Mouse (Mus musculus) CH12.LX (cell line): Measurements from ENCODE around the gene Ski. TPM values are rescaled to one million over a fixed set of nuclear protein-coding genes. Genes with fewer than 3 reads are reported as not detected.

Experiments used
- DNase-seq: peaks from one replicate; pipeline ENCODE4 v3.0.0-alpha.2; 2013; ENCODE audit errors: extremely low read depth
- H3K27ac ChIP-seq: 2 replicates; pipeline ENCODE4 v1.5.1; 2012; ENCODE audit warnings: low read depth, mild to moderate bottlenecking, control low read depth, moderate library complexity; ENCODE audit not compliant: insufficient read depth
- H3K27me3 ChIP-seq: replicated peaks from 2 replicates; pipeline ENCODE3; 2012; ENCODE audit warnings: inconsistent platforms
- H3K36me3 ChIP-seq, 2 experiments: replicated peaks in 1 of 2; 2 replicates each; pipeline versions ENCODE3 to v1.6.1; 2012; ENCODE audit warnings: inconsistent platforms in 1 of 2, low read length in 1 of 2, mild to moderate bottlenecking in 1 of 2, mixed read lengths in 1 of 2, moderate library complexity in 1 of 2; ENCODE audit not compliant: control insufficient read depth in 1 of 2, insufficient read depth in 1 of 2
- H3K4me1 ChIP-seq, 2 experiments: 2 replicates each; pipeline ENCODE4 v1.6.1; 2012; ENCODE audit warnings: inconsistent platforms in 1 of 2, moderate library complexity in 1 of 2; ENCODE audit not compliant: insufficient read depth in 2 of 2, control insufficient read depth in 1 of 2
- H3K4me2 ChIP-seq: 2 replicates; pipeline ENCODE4 v1.6.1; 2012; ENCODE audit warnings: low read depth, mild to moderate bottlenecking, control low read depth; ENCODE audit not compliant: poor library complexity, insufficient read depth, severe bottlenecking
- H3K4me3 ChIP-seq, 3 experiments: fragments of 150-350 bp in 1 of 3; sonication (generic) in 1 of 3; replicated peaks in 1 of 3; 2 replicates each; pipeline versions ENCODE3 to v1.5.1; 2011 to 2012; ENCODE audit warnings: low read depth in 2 of 3, low read length in 2 of 3, mild to moderate bottlenecking in 2 of 3, moderate library complexity in 2 of 3, control low read depth in 1 of 3, improper control_type of control experiment in 1 of 3, inconsistent platforms in 1 of 3, mixed read lengths in 1 of 3; ENCODE audit not compliant: poor library complexity in 1 of 3
- H3K79me2 ChIP-seq: replicated peaks from 2 replicates; pipeline ENCODE4 v1.6.1; 2012; ENCODE audit warnings: mild to moderate bottlenecking, moderate library complexity; ENCODE audit not compliant: control insufficient read depth, poor library complexity, insufficient read depth, severe bottlenecking; ENCODE audit errors: extremely low read depth
- H3K9ac ChIP-seq: 2 replicates; pipeline ENCODE4 v1.6.1; 2012; ENCODE audit warnings: low read depth, mild to moderate bottlenecking, control low read depth, moderate library complexity; ENCODE audit not compliant: insufficient read depth
- H3K9me3 ChIP-seq: replicated peaks from 2 replicates; pipeline ENCODE3; 2012; ENCODE audit warnings: low read length, inconsistent platforms, mixed read lengths
- BHLHE40 ChIP-seq: IDR thresholded peaks from 2 replicates; pipeline ENCODE4 v1.6.1; 2011; ENCODE audit warnings: mild to moderate bottlenecking, low read depth, low read length, improper control_type of control experiment
- CHD1 ChIP-seq: IDR thresholded peaks from 2 replicates; pipeline ENCODE4 v1.6.1; 2012; ENCODE audit warnings: low read depth, low read length, improper control_type of control experiment, inconsistent platforms
- CHD2 ChIP-seq: IDR thresholded peaks from 2 replicates; pipeline ENCODE4 v1.6.1; 2011; ENCODE audit warnings: low read length, improper control_type of control experiment
- CTCF ChIP-seq, 2 experiments: IDR thresholded peaks in 1 of 2; conservative IDR thresholded peaks in 1 of 2; 2 replicates each; pipeline ENCODE4 v1.5.1; 2011 to 2012; ENCODE audit warnings: low read depth in 2 of 2, low read length in 2 of 2, improper control_type of control experiment in 1 of 2, inconsistent platforms in 1 of 2, mild to moderate bottlenecking in 1 of 2, moderate library complexity in 1 of 2
- E2F4 ChIP-seq: IDR thresholded peaks from 2 replicates; pipeline ENCODE4 v1.6.1; 2011; ENCODE audit warnings: low read depth, low read length, improper control_type of control experiment; ENCODE audit not compliant: insufficient replicate concordance
- ELF1 ChIP-seq: IDR thresholded peaks from 2 replicates; pipeline ENCODE4 v1.6.1; 2014; ENCODE audit warnings: low read depth, mild to moderate bottlenecking, inconsistent platforms, low read length, improper control_type of control experiment
- EP300 ChIP-seq: IDR thresholded peaks from 2 replicates; pipeline ENCODE4 v1.6.1; 2011; ENCODE audit warnings: low read length, improper control_type of control experiment
- ETS1 ChIP-seq: conservative IDR thresholded peaks from 2 replicates; pipeline ENCODE4 v1.6.1; 2012; ENCODE audit warnings: low read depth, mild to moderate bottlenecking, inconsistent platforms, low read length, improper control_type of control experiment, moderate library complexity
- GABPA ChIP-seq: IDR thresholded peaks from 2 replicates; pipeline ENCODE4 v1.6.1; 2012; ENCODE audit warnings: low read depth, low read length, improper control_type of control experiment, inconsistent platforms; ENCODE audit not compliant: insufficient replicate concordance
- HCFC1 ChIP-seq: IDR thresholded peaks from 2 replicates; pipeline ENCODE4 v1.6.1; 2012; ENCODE audit warnings: low read depth, mild to moderate bottlenecking, inconsistent platforms, low read length, improper control_type of control experiment
- IRF4 ChIP-seq: IDR thresholded peaks from 2 replicates; pipeline ENCODE4 v1.6.1; 2014; ENCODE audit warnings: low read depth, mild to moderate bottlenecking, inconsistent platforms, low read length, improper control_type of control experiment
- JUN ChIP-seq: IDR thresholded peaks from 2 replicates; pipeline ENCODE4 v1.6.1; 2011; ENCODE audit warnings: low read depth, mild to moderate bottlenecking, low read length, improper control_type of control experiment, moderate library complexity; ENCODE audit not compliant: insufficient read depth
- JUND ChIP-seq: conservative IDR thresholded peaks from 2 replicates; pipeline ENCODE4 v1.6.1; 2011; ENCODE audit warnings: low read depth, low read length, improper control_type of control experiment
- KAT2A ChIP-seq: IDR thresholded peaks from 2 replicates; pipeline ENCODE4 v1.6.1; 2012; ENCODE audit warnings: low read length, improper control_type of control experiment, inconsistent platforms; ENCODE audit not compliant: insufficient replicate concordance
- MAFK ChIP-seq: IDR thresholded peaks from 2 replicates; pipeline ENCODE4 v1.6.1; 2011; ENCODE audit warnings: low read length, improper control_type of control experiment; ENCODE audit not compliant: insufficient replicate concordance
- MAX ChIP-seq: IDR thresholded peaks from 2 replicates; pipeline ENCODE4 v1.6.1; 2011; ENCODE audit warnings: low read length, improper control_type of control experiment
- MAZ ChIP-seq: IDR thresholded peaks from 2 replicates; pipeline ENCODE4 v1.6.1; 2012; ENCODE audit warnings: low read depth, mild to moderate bottlenecking, inconsistent platforms, low read length, improper control_type of control experiment, moderate library complexity
- MEF2A ChIP-seq: IDR thresholded peaks from 2 replicates; pipeline ENCODE4 v1.6.1; 2014; ENCODE audit warnings: low read depth, mild to moderate bottlenecking, inconsistent platforms, low read length, improper control_type of control experiment, borderline replicate concordance
- MXI1 ChIP-seq: IDR thresholded peaks from 2 replicates; pipeline ENCODE4 v1.6.1; 2011; ENCODE audit warnings: mild to moderate bottlenecking, low read depth, low read length, improper control_type of control experiment
- MYC ChIP-seq: IDR thresholded peaks from 2 replicates; pipeline ENCODE4 v1.6.1; 2011; ENCODE audit warnings: low read depth, mild to moderate bottlenecking, improper control_type of control experiment, low read length
- NELFE ChIP-seq: IDR thresholded peaks from 2 replicates; pipeline ENCODE4 v1.6.1; 2011; ENCODE audit warnings: low read depth, low read length, improper control_type of control experiment
- NRF1 ChIP-seq: IDR thresholded peaks from 2 replicates; pipeline ENCODE4 v1.6.1; 2014; ENCODE audit warnings: low read depth, mild to moderate bottlenecking, inconsistent platforms, low read length, improper control_type of control experiment, moderate library complexity
- PAX5 ChIP-seq: IDR thresholded peaks from 2 replicates; pipeline ENCODE4 v1.6.1; 2012; ENCODE audit warnings: low read length, inconsistent platforms, mixed read lengths
- POLR2A ChIP-seq: IDR thresholded peaks from 2 replicates; pipeline ENCODE4 v1.6.1; 2011; ENCODE audit warnings: low read depth, mild to moderate bottlenecking, improper control_type of control experiment, low read length
- POLR2AphosphoS2 ChIP-seq: IDR thresholded peaks from 2 replicates; pipeline ENCODE4 v1.6.1; 2011; ENCODE audit warnings: low read depth, low read length, improper control_type of control experiment
- RAD21 ChIP-seq: IDR thresholded peaks from 2 replicates; pipeline ENCODE4 v1.6.1; 2011; ENCODE audit warnings: low read depth, mild to moderate bottlenecking, low read length, improper control_type of control experiment, moderate library complexity
- RCOR1 ChIP-seq: conservative IDR thresholded peaks from 2 replicates; pipeline ENCODE4 v1.6.1; 2012; ENCODE audit warnings: low read depth, mild to moderate bottlenecking, inconsistent platforms, low read length, improper control_type of control experiment
- SIN3A ChIP-seq: IDR thresholded peaks from 2 replicates; pipeline ENCODE4 v1.6.1; 2012; ENCODE audit warnings: low read length, improper control_type of control experiment, inconsistent platforms
- SMC3 ChIP-seq: IDR thresholded peaks from 2 replicates; pipeline ENCODE4 v1.6.1; 2011; ENCODE audit warnings: low read depth, low read length, improper control_type of control experiment
- TBP ChIP-seq: conservative IDR thresholded peaks from 2 replicates; pipeline ENCODE4 v1.6.1; 2011; ENCODE audit warnings: low read depth, low read length, improper control_type of control experiment
- TCF12 ChIP-seq: IDR thresholded peaks from 2 replicates; pipeline ENCODE4 v1.6.1; 2014; ENCODE audit warnings: low read depth, mild to moderate bottlenecking, inconsistent platforms, low read length, improper control_type of control experiment
- UBTF ChIP-seq: IDR thresholded peaks from 2 replicates; pipeline ENCODE4 v1.6.1; 2012; ENCODE audit warnings: low read depth, mild to moderate bottlenecking, inconsistent platforms, low read length, improper control_type of control experiment, moderate library complexity
- USF1 ChIP-seq: IDR thresholded peaks from 2 replicates; pipeline ENCODE4 v1.6.1; 2014; ENCODE audit warnings: low read depth, mild to moderate bottlenecking, inconsistent platforms, low read length, improper control_type of control experiment
- USF2 ChIP-seq: conservative IDR thresholded peaks from 2 replicates; pipeline ENCODE4 v1.6.1; 2011; ENCODE audit warnings: low read depth, low read length, improper control_type of control experiment
- ZKSCAN1 ChIP-seq: IDR thresholded peaks from 2 replicates; pipeline ENCODE4 v1.6.1; 2012; ENCODE audit warnings: low read depth, inconsistent platforms, low read length, improper control_type of control experiment, borderline replicate concordance
- ZMIZ1 ChIP-seq: IDR thresholded peaks from 2 replicates; pipeline ENCODE4 v1.6.1; 2012; ENCODE audit warnings: low read depth, mild to moderate bottlenecking, inconsistent platforms, low read length, improper control_type of control experiment
- ZNF384 ChIP-seq: IDR thresholded peaks from 2 replicates; pipeline ENCODE4 v1.6.1; 2012; ENCODE audit warnings: low read depth, low read length, improper control_type of control experiment, inconsistent platforms
- dilution Hi-C: fragments of 300-500 bp; cut with MboI; formaldehyde crosslinking; loops from 2 replicates; pipeline ENCODE4 v1.14.3; 2020; ENCODE audit warnings: low sequenced_read_pairs; ENCODE audit not compliant: extremely low pct_unique_long_range_greater_than_20kb, extremely low pct_ligation_motif_present
- in situ Hi-C: fragments of 300-500 bp; cut with MboI; formaldehyde crosslinking; loops from 3 replicates; pipeline ENCODE4 v1.14.3; 2019; ENCODE audit warnings: low sequenced_read_pairs, low pct_ligation_motif_present, low pct_unique_long_range_greater_than_20kb, mixed read lengths
- polyA plus RNA-seq: library from polyadenylated mRNA; unstranded; fragments of >175 nt; gene quantifications from 2 replicates; pipeline ENCODE4 v1.2.1, GENCODE M21; 2012; ENCODE audit warnings: low read depth; ENCODE audit not compliant: insufficient read length
- total RNA-seq, 2 experiments: library from RNA; depleted of rRNA; stranded (reverse); fragments of 300-350 nt in 1 of 2; fragments of >200 nt in 1 of 2; gene quantifications; 2 replicates each; pipeline ENCODE4 v1.2.3; 2012 to 2014

The Ski gene
- total and polyA plus RNA-seq, 3 experiments, result 4.1 to 17.9 (median 10.1) TPM

DNA sequence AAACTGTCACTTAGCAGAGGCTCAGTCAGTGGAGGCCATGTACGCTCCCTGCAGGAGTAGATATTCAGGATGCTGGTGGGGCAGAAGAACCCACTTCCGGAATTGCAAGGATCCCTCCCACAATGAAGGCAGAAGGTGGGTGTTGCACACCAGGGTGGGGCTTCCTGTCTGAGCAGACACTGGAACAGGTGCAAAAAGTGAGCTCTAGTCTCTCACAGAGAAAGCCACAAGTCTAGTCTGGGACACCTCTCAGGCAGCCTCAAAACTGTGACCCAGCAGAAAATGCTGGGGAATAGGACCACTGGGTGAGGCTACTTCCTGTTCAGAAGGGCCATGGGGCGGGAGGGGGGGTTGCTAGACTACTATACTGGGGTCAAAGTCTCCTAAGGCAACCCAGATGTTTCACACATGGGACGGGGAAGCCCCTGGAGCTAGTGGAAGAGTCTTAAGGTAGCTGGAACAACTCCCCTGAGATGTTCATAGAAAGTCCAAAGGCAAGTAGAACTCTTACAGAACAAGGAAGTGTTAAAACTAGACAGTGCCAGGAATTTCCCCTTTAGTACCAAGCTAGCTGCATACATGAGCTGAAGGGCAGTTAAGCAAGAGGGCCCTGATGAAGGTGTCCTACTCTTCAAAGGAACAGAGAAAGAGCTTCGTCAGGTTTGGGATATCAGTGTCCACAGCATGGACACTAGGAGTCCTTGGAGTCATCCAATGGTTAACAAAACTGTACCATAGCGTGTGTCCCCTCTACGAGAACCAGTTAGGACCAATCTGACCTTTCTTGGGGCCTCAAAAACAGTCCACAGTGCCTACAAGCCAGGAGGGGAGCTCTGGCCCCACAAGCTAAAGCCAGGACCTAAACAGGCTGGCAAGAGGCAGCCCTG, 59.7 kb downstream of the Ski start:
- dilution Hi-C loops (no loop called here), in situ Hi-C loops (loop anchor here (5.0 kb wide), 1 partner anchor 70 kb away; no protein-coding TSS in a partner anchor)
- Histone ChIP-seq H3K9ac (peak overlapping the region; percentile 41), H3K27ac (peak overlapping the region; percentile 99), H3K27me3 (no peaks in the 10 kb centered on the region), H3K4me3 (peak overlapping the region in 2 of 3 experiments; percentile 10 to 16), H3K4me1 (peaks cover 26 to 89% of the 10 kb centered on the region in 2 experiments), H3K79me2 (peaks cover 38% of the 10 kb centered on the region), H3K36me3 (peaks cover 22 to 47% of the 10 kb centered on the region in 2 experiments), H3K4me2 (peak overlapping the region; percentile 82), H3K9me3 (peaks cover 7% of the 10 kb centered on the region)
- DNase-seq, result peak; percentile 97
- TF ChIP-seq ZNF384 (no peak), GABPA (no peak), USF2 (no peak), BHLHE40 (0 out of 2 replicates have a peak, but pooled peaks have one; percentile 47), ELF1 (peak; percentile 88), TBP (no peak), KAT2A (0 out of 2 replicates have a peak, but pooled peaks have one; percentile 56), POLR2A (peak; percentile 59), JUN (peak; percentile 1; the same call in 1 of the 2 replicates), USF1 (no peak), MXI1 (peak; percentile 11; the same call in 1 of the 2 replicates), ZKSCAN1 (no peak), POLR2AphosphoS2 (no peak), TCF12 (peak; percentile 92), EP300 (peak; percentile 85), SIN3A (0 out of 2 replicates have a peak, but pooled peaks have one; percentile 17), NELFE (peak; percentile 47; the same call in 1 of the 2 replicates), HCFC1 (no peak), PAX5 (no peak), MAZ (peak; percentile 78), MAX (peak; percentile 75; the same call in 1 of the 2 replicates), ETS1 (peak; percentile 90), JUND (0 out of 2 replicates have a peak, but pooled peaks have one; percentile 8), CHD1 (no peak), CTCF (conservative IDR thresholded peaks at IDR 0.05 in 1 of 2, IDR thresholded peaks at IDR 0.05 in 1 of 2; ENCODE audit: low read depth in 2 of 2, low read length in 2 of 2) (peak in 1 of 2 experiments; percentile 23; a peak in 1 of 4 replicates), NRF1 (no peak), CHD2 (no peak), ZMIZ1 (peak; percentile 41; the same call in 1 of the 2 replicates), RCOR1 (no peak; the same call in 1 of the 2 replicates), UBTF (no peak), E2F4 (no peak), MYC (peak; percentile 3; the same call in 1 of the 2 replicates), MEF2A (peak; percentile 62), MAFK (no peak; the same call in 1 of the 2 replicates), SMC3 (peak; percentile 6; the same call in 1 of the 2 replicates), RAD21 (no peak; the same call in none of the 2 replicates), IRF4 (peak; percentile 77; the same call in 1 of the 2 replicates)
